Mouse (Mus musculus) megakaryocyte-erythroid progenitor cell, adult 5-6 weeks (primary cell): ENCODE measurements at regions not wholly inside any gene's neighbourhood (a gene's known extent, or its start where the extent isn't known, plus 50 kb on each side); places are given as distances from the start of the nearest gene placed in this dataset.

ENCODE experiments used
- ATAC-seq: replicated peaks from 2 replicates; pipeline ENCODE4 v1.8.0; 2016; ENCODE audit warnings: mild to moderate bottlenecking, inconsistent platforms; ENCODE audit not compliant: severe bottlenecking, poor library complexity, low FRiP score, low TSS enrichment

DNA sequence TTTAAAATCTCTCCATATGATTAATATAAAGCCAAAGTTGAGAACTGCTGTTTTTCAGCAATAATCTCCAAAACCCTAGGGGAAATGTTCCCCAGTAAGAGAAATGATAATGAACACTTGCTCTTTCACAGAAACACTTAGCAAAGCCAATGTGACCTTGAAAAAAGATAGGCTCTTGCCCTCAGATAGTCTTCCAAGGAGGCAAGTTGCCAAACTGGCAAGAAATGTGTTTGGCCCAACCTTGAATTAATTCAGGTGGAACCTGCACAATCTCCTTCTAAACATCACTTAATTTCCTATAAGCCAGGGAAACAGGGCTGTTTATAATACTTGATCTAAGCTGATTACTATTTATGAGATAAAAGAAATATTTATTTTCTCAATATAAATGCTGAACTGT is 244.0 kb upstream of the Gnaz start:
- ATAC-seq = no peak

GRCm38 (mm10) chr10:74749446-74749845 is 217.5 kb upstream of the Gnaz start:
- ATAC-seq = no peak

DNA sequence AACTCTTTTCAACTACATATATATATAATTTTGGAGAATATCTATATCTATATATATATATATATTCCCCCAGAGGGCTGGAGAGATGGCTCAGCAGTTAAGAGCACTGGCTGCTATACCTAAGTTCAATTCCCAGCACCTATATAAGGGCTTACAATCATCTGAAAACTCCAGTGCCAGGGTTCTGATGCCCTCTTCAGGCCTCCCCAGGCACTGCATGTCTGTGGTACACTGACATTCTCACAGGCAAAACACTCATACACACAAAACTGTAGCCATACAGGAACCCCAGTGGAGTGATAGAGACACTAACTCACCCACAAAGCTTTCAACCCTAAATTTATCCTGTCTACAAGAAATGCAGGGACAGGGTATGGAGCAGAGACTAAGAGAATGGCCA is 216.1 kb upstream of the Gnaz start:
- ATAC-seq = no peak

GRCm38 (mm10) chr10:74760734-74761133 is 206.2 kb upstream of the Gnaz start:
- ATAC-seq = no peak

GRCm38 (mm10) chr10:74789245-74789644 is 177.7 kb upstream of the Gnaz start:
- ATAC-seq = no peak

DNA sequence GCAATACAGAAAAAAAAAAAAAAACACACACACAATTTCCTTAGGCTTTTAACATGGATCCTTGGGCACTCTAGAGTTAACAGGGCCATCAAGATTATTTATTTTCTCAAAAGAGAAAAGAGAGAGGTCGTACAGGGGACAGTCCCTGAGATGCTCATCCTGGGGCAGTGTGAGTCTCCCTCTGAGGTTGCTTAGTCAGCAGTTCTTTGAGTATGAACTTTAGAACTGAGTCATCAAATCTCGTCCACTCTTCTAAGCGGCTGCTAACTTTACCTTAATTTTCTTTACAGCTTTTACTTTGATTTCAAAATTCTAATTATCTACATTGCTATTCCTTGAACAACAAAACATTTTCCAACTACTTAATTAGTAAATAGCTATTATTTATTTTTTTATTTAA is 177.0 kb upstream of the Gnaz start:
- no peak for ATAC-seq

GRCm38 (mm10) chr10:74823395-74823794 is 143.6 kb upstream of the Gnaz start:
- ATAC-seq = no peak

GRCm38 (mm10) chr10:74834359-74834758 is 132.6 kb upstream of the Gnaz start:
- ATAC-seq = no peak

- ATAC-seq = peak; percentile 55; the same call in 1 of the 2 replicates
Measured at GRCm38 (mm10) chr10:74848372-74848771, 118.6 kb upstream of the Gnaz start.

DNA sequence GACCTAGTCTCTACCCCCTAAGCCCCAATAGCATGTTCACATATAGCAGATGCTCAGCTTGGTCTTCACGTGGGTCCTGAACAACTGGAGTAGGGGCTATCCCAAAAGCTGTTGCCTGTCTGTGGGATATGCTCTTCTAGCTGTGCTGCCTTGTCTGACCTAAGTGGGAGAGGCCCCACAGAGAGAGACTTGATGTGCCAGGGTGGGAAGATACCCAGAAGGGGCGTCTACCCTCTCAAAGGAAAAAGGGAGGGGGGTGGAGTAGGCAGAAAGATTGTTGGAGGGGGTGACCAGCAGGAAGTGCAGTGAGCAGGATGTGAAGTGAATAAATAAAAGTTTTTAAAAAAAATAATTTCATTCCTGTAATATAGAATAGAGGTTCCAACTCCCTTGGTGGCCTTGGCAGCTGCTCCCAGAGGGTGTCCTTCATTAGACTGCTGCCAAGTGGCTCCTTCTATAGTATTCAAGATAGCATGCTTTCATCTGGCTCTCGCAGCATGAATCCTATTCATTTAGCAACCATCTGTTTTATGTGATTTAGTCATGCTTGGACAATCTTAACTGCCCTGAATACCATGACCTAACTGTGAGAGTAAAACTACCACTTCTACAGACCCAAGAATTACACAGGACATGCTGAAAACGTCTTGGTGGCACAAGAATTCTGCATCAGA is 111.8 kb upstream of the Gnaz start:
- no peak for ATAC-seq
